26 mouse cellular contexts compared by ENCODE assay signal in genomic region chr2:129269161-129269643, GRCm38 (mm10). TPM values are rescaled to one million over a fixed set of nuclear protein-coding genes. Genes with fewer than 3 reads are reported as not detected.
"Had no signal": no experiment of that assay in that cellular context is flagged by ENCODE, and none has a peak within 500 bp of the region (broad histone marks: within the 10 kb centered on the region; RNA-seq: fewer than 3 reads in every experiment).

No protein-coding gene starts in this region.

- H3K36me3 ChIP-seq: hindbrain, embryonic 15.5 days had no signal

- H3K4me3 ChIP-seq: heart, embryonic 13.5 days; heart, embryonic 15.5 days; hindbrain, embryonic 13.5 days; hindbrain, embryonic 15.5 days; intestine, embryonic 15.5 days; kidney, embryonic 15.5 days; limb, embryonic 12.5 days; liver, embryonic 13.5 days had no signal

- H3K4me1 ChIP-seq: heart, embryonic 13.5 days; heart, embryonic 15.5 days; hindbrain, embryonic 13.5 days; hindbrain, embryonic 15.5 days; intestine, embryonic 15.5 days; kidney, embryonic 15.5 days; limb, embryonic 12.5 days had no signal

- ATAC-seq: hindbrain, postnatal 0 days; intestine, embryonic 15.5 days had no signal

- H3K27me3 ChIP-seq: heart, embryonic 13.5 days; heart, embryonic 15.5 days; hindbrain, embryonic 13.5 days; hindbrain, embryonic 15.5 days; intestine, embryonic 15.5 days; kidney, embryonic 15.5 days; limb, embryonic 12.5 days; liver, embryonic 13.5 days had no signal

- H3K27ac ChIP-seq: heart, embryonic 13.5 days; heart, embryonic 15.5 days; hindbrain, embryonic 13.5 days; hindbrain, embryonic 15.5 days; hindbrain, postnatal 0 days; intestine, embryonic 15.5 days; kidney, embryonic 15.5 days; kidney, postnatal 0 days; limb, embryonic 12.5 days; liver, embryonic 13.5 days had no signal

- H3K9ac ChIP-seq: heart, embryonic 13.5 days; heart, embryonic 15.5 days; hindbrain, embryonic 13.5 days; hindbrain, embryonic 15.5 days; intestine, embryonic 15.5 days; kidney, embryonic 15.5 days; limb, embryonic 12.5 days; liver, embryonic 13.5 days had no signal

- DNase-seq: gastrocnemius, postnatal 14 days; gastrocnemius, postnatal 36 days; heart, adult 18-20 months; heart, postnatal 14 days; heart, postnatal 36 days; kidney, adult 11 months; kidney, adult 2 months; kidney, adult 9 months; kidney, postnatal 14 days; kidney, postnatal 36 days; layer of hippocampus, adult 9-11 months; layer of hippocampus, postnatal 36 days; left cerebral cortex, postnatal 4 days; liver; liver, embryonic 13.5 days had no signal

- H3K4me2 ChIP-seq: heart, embryonic 11.5 days; heart, embryonic 13.5 days; heart, embryonic 15.5 days; hindbrain, embryonic 13.5 days; hindbrain, embryonic 15.5 days; intestine, embryonic 15.5 days; kidney, embryonic 15.5 days; limb, embryonic 12.5 days; liver, embryonic 11.5 days; liver, embryonic 13.5 days had no signal

- H3K9me3 ChIP-seq: heart, embryonic 13.5 days; heart, embryonic 15.5 days; hindbrain, embryonic 13.5 days; hindbrain, embryonic 15.5 days; intestine, embryonic 15.5 days; kidney, embryonic 15.5 days; liver, embryonic 13.5 days had no signal

RNA-seq across cellular contexts. Expression of gene Il1a, which starts 40.6 kb away (rescaled TPM):
- polyA plus RNA-seq: kidney, adult 2 months; kidney, postnatal 0 days; limb, embryonic 12.5 days had no signal
